Mouse (Mus musculus) lung, embryonic 16.5 days (tissue): ENCODE measurements at regions not wholly inside any gene's neighbourhood (a gene's known extent, or its start where the extent isn't known, plus 50 kb on each side); places are given as distances from the start of the nearest gene placed in this dataset.

Source experiments
- ATAC-seq: fragments of 200-750 bp; cut with Nextera tagmentation; 2 replicates; pipeline ENCODE4 v1.8.0; 2017; ENCODE audit warnings: low read depth, mild to moderate bottlenecking, moderate library complexity
- H3K27ac ChIP-seq: fragments of 300-500 bp; sonication (generic); 2 replicates; pipeline ENCODE4 v1.5.1; 2014; ENCODE audit warnings: mild to moderate bottlenecking, control low read depth, low read length
- H3K27me3 ChIP-seq: fragments of 300-500 bp; sonication (generic); 2 replicates; pipeline ENCODE4 v1.6.1; 2014; ENCODE audit warnings: low read depth, low read length, mixed read lengths; ENCODE audit not compliant: control insufficient read depth, insufficient read depth
- H3K36me3 ChIP-seq: fragments of 300-500 bp; sonication (generic); 2 replicates; pipeline ENCODE4 v1.6.1; 2014; ENCODE audit warnings: low read length; ENCODE audit not compliant: control insufficient read depth, insufficient read depth
- H3K4me1 ChIP-seq: fragments of 300-500 bp; sonication (generic); replicated peaks from 2 replicates; pipeline ENCODE4 v1.6.1; 2014; ENCODE audit warnings: low read length, mixed read lengths; ENCODE audit not compliant: control insufficient read depth, insufficient read depth
- H3K4me2 ChIP-seq: fragments of 300-500 bp; sonication (generic); 2 replicates; pipeline ENCODE4 v1.6.1; 2014; ENCODE audit warnings: low read depth, low read length, control low read depth
- H3K4me3 ChIP-seq: fragments of 300-500 bp; sonication (generic); 2 replicates; pipeline ENCODE4 v1.5.1; 2014; ENCODE audit warnings: mild to moderate bottlenecking, low read length, control low read depth
- H3K9ac ChIP-seq: fragments of 300-500 bp; sonication (generic); 2 replicates; pipeline ENCODE4 v1.6.1; 2014; ENCODE audit warnings: low read length, control low read depth
- H3K9me3 ChIP-seq: fragments of 300-500 bp; sonication (generic); 2 replicates; pipeline ENCODE4 v1.6.1; 2016; ENCODE audit warnings: low read length; ENCODE audit not compliant: control insufficient read depth
- WGBS: fragments of 180-500 bp; shearing (Covaris S2); extraction: QIAGEN DNeasy Blood & Tissue Kit; methylation state at CpG from one replicate; pipeline ENCODE4 v1.1.7; 2014; 5-methylcytosine and 5-hydroxymethylcytosine counted together

- WGBS: 18% methylated on average over 3 of the region's 3 CpGs
- ATAC-seq: peak; percentile 67
- H3K27ac ChIP-seq: no peak overlapping the region; the same call in 1 of the 2 replicates
Observed at GRCm38 (mm10) chr7:36317466-36318212, 380.3 kb upstream of the Tshz3 start.

GRCm38 (mm10) chr7:36313751-36314150 is 384.2 kb upstream of the Tshz3 start:
- Histone ChIP-seq H3K36me3 (no peaks in the 10 kb centered on the region), H3K27ac (no peak overlapping the region), H3K9me3 (no peaks in the 10 kb centered on the region), H3K4me2 (no peak overlapping the region), H3K4me1 (peaks cover 10% of the 10 kb centered on the region), H3K9ac (no peak overlapping the region), H3K4me3 (no peak overlapping the region), H3K27me3 (no peaks in the 10 kb centered on the region)
- WGBS: 88% methylated on average over 1 of the region's 1 CpGs
- no peak for ATAC-seq

More at GRCm38 (mm10) chr7:36317466-36318212, 380.3 kb upstream of the Tshz3 start:
- peaks cover 10% of the 10 kb centered on the region for H3K4me1 ChIP-seq
- no peak overlapping the region for H3K4me3 ChIP-seq
- H3K9ac ChIP-seq: no peak overlapping the region
- H3K27me3 ChIP-seq: no peaks in the 10 kb centered on the region
- no peaks in the 10 kb centered on the region for H3K36me3 ChIP-seq
- no peaks in the 10 kb centered on the region for H3K9me3 ChIP-seq
- H3K4me2 ChIP-seq: no peak overlapping the region

- no peak overlapping the region for H3K27ac ChIP-seq
- H3K9me3 ChIP-seq: no peaks in the 10 kb centered on the region
- H3K36me3 ChIP-seq: no peaks in the 10 kb centered on the region
- no peak overlapping the region for H3K4me3 ChIP-seq
- no peaks in the 10 kb centered on the region for H3K27me3 ChIP-seq
- H3K4me1 ChIP-seq: no peaks in the 10 kb centered on the region
- H3K9ac ChIP-seq: no peak overlapping the region
- ATAC-seq: no peak
- 87% methylated on average over 5 of the region's 5 CpGs for WGBS
- H3K4me2 ChIP-seq: no peak overlapping the region
Observed at GRCm38 (mm10) chr7:36309761-36310605, 387.9 kb upstream of the Tshz3 start.

- no peak overlapping the region for H3K4me3 ChIP-seq
- WGBS: 84% methylated on average over 9 of the region's 9 CpGs
- H3K36me3 ChIP-seq: no peaks in the 10 kb centered on the region
- no peaks in the 10 kb centered on the region for H3K4me1 ChIP-seq
- H3K4me2 ChIP-seq: no peak overlapping the region
- ATAC-seq: no peak
- H3K9me3 ChIP-seq: no peaks in the 10 kb centered on the region
- no peak overlapping the region for H3K27ac ChIP-seq
- H3K9ac ChIP-seq: no peak overlapping the region
- no peaks in the 10 kb centered on the region for H3K27me3 ChIP-seq
Observed at GRCm38 (mm10) chr7:36308726-36309125, 389.2 kb upstream of the Tshz3 start.

- Histone ChIP-seq H3K4me2 (no peak overlapping the region), H3K9ac (no peak overlapping the region), H3K27ac (no peak overlapping the region), H3K9me3 (no peaks in the 10 kb centered on the region), H3K4me1 (no peaks in the 10 kb centered on the region), H3K27me3 (no peaks in the 10 kb centered on the region), H3K36me3 (no peaks in the 10 kb centered on the region), H3K4me3 (no peak overlapping the region)
- ATAC-seq: no peak
- WGBS: 79% methylated on average over 10 of the region's 10 CpGs
Observed at GRCm38 (mm10) chr7:36308106-36308620, 389.8 kb upstream of the Tshz3 start.

- no peak overlapping the region for H3K4me2 ChIP-seq
- H3K27me3 ChIP-seq: no peaks in the 10 kb centered on the region
- no peak for ATAC-seq
- H3K4me1 ChIP-seq: no peaks in the 10 kb centered on the region
- H3K27ac ChIP-seq: no peak overlapping the region
- no peak overlapping the region for H3K4me3 ChIP-seq
- H3K36me3 ChIP-seq: no peaks in the 10 kb centered on the region
- no peak overlapping the region for H3K9ac ChIP-seq
- no peaks in the 10 kb centered on the region for H3K9me3 ChIP-seq
Observed at GRCm38 (mm10) chr7:36277275-36277674, 420.6 kb upstream of the Tshz3 start.

GRCm38 (mm10) chr7:36268966-36269365 is 429.0 kb upstream of the Tshz3 start:
- Histone ChIP-seq H3K27me3 (no peaks in the 10 kb centered on the region), H3K4me1 (no peaks in the 10 kb centered on the region), H3K9ac (no peak overlapping the region), H3K9me3 (no peaks in the 10 kb centered on the region), H3K27ac (no peak overlapping the region), H3K4me2 (no peak overlapping the region), H3K4me3 (no peak overlapping the region), H3K36me3 (no peaks in the 10 kb centered on the region)
- no peak for ATAC-seq
- WGBS: 45% methylated on average over 5 of the region's 5 CpGs

GRCm38 (mm10) chr7:36265163-36265823 is 432.6 kb upstream of the Tshz3 start:
- Histone ChIP-seq H3K4me2 (no peak overlapping the region), H3K36me3 (no peaks in the 10 kb centered on the region), H3K4me3 (no peak overlapping the region), H3K27ac (no peak overlapping the region), H3K9ac (no peak overlapping the region), H3K9me3 (no peaks in the 10 kb centered on the region), H3K27me3 (no peaks in the 10 kb centered on the region), H3K4me1 (no peaks in the 10 kb centered on the region; the same call in 1 of the 2 replicates)
- no peak for ATAC-seq
- WGBS: 80% methylated on average over 7 of the region's 7 CpGs
